Mouse (Mus musculus) embryonic stem cell, embryonic (primary cell): ENCODE data around the gene Olah.

Experiments
- CTCF ChIA-PET, 4 experiments: fragments of 300-600 bp in 2 of 4; fragments of 350-600 bp in 2 of 4; sonication (Branson Sonifier 250); formaldehyde crosslinking; loops; one replicate each; lab custom pipeline; 2022; ENCODE audit warnings: inconsistent platforms in 2 of 4; lab: Charles Lee
- POLR2A ChIA-PET, 4 experiments: fragments of 300-600 bp in 2 of 4; fragments of 350-600 bp in 2 of 4; sonication (Branson Sonifier 250); formaldehyde crosslinking; loops; one replicate each; lab custom pipeline; 2022; ENCODE audit warnings: antibody characterized with exemption in 4 of 4, inconsistent platforms in 1 of 4; lab: Charles Lee

Gene Olah

GRCm38 (mm10) chr2:3387105-3387860 lies 9.7 kb downstream of the Olah start:
- POLR2A ChIA-PET: interaction anchor here in 2 of 4 experiments (0.6 to 1.4 kb wide), 2 partner anchors 32 to 125 kb away, joined by 3 to 4 read pairs; partner anchors contain the start of genes Cdnf (in 1 of the 2), Gm45902 (in 1 of the 2) and Hspa14 (in 1 of the 2)
- CTCF ChIA-PET: interaction anchor here in 1 of 4 experiments (0.6 kb wide), 1 partner anchor 162 kb away, joined by 3 read pairs; no protein-coding TSS in a partner anchor

DNA sequence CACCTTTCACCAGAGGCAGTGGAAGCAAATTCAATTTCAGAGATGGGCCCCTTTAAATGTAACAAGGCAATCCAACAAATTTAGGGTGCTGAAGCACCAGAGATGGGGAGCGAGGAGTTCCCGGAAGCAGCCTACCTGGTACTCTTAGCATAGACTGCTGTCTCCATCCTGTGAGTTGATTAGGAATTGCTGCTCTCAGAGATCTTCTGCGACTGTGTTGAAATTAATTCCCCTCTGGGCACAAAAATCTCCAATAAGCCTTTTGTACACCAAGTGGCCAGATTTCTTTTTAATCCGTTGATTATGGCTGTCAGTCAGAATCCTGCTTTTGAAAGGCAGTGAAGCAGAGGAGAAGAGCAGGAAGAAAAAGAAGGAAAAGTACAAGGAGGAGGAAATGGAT lies 31.9 kb downstream of the Olah start:
- POLR2A ChIA-PET: no interaction called here
- CTCF ChIA-PET: no interaction called here

DNA sequence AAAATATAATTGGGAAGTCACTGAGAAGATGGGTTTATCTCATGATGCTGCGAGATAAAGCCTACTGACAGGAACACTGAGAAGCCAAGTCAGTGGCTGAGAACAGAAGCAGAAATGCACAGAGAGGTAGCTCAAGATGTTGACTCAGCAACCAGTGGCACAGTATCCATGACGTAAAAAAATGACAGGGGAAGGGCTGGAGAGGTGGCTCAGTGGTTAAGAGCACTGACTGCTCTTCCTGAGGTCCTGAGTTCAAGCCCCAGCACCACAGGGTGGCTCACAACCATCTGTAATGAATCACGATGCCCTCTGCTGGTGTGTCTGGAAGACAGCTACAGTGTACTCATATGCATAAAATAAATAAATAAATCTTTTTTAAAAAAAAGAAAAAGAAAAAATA lies 35.9 kb downstream of the Olah start:
- ChIA-PET POLR2A (no interaction called here), CTCF (no interaction called here)

- ChIA-PET POLR2A (no interaction called here), CTCF (interaction anchor here in 1 of 4 experiments (0.5 kb wide), 1 partner anchor 943 kb away, joined by 3 read pairs; no protein-coding TSS in a partner anchor)
Measured at GRCm38 (mm10) chr2:3357887-3358286, 39.1 kb downstream of the Olah start.

DNA sequence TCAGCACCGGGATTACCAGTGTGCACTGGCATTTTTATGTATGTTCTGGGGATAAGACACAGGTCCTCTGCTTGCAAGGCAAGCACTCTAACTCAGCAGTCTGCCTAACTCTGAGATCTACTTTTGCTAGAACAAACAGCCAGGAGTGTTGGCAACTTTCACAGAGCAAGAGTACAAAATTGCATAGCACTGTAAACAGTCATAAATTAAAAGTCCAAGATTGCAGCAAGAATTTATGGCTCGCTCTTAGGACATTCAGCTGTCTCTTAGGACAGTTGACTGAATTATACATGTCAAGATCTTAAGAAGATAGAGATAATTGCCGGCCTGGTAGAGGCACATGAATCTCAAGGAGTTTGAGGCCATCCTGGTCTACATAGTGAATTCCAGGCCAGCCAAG lies 40.7 kb downstream of the Olah start:
- CTCF ChIA-PET: no interaction called here
- POLR2A ChIA-PET: interaction anchor here in 1 of 4 experiments (0.6 kb wide), 1 partner anchor 69 kb away, joined by 3 read pairs; no protein-coding TSS in a partner anchor

DNA sequence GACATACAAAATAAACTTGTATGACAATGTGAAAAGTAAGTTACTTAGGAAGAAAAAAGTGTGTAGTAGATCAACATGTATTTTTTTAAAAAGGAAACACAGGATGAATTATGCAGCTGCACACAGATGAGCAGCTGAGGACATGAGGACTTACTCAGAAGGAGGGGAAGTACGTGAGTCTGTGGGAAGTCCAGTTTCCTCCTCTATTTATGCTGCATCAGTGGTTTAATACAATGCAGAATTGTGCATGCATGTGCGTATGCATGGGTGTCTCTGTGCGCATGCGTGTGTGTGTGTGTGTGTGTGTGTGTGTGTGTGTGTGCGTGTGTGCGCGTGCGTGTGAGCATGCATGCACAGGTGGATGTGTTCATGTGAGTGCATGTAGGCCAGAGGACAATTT lies 41.2 kb downstream of the Olah start:
- POLR2A ChIA-PET: interaction anchor here in 1 of 4 experiments (0.6 kb wide), 1 partner anchor 69 kb away, joined by 3 read pairs; no protein-coding TSS in a partner anchor

GRCm38 (mm10) chr2:3353160-3353559 lies 43.9 kb downstream of the Olah start:
- CTCF ChIA-PET: interaction anchor here in 1 of 4 experiments (1.0 kb wide), 1 partner anchor 61 kb away, joined by 3 read pairs; no protein-coding TSS in a partner anchor
- POLR2A ChIA-PET: no interaction called here

More for the DNA sequence above, 41.2 kb downstream of the Olah start:
- CTCF ChIA-PET: no interaction called here

GRCm38 (mm10) chr2:3348919-3349318 lies 48.1 kb downstream of the Olah start:
- ChIA-PET POLR2A (interaction anchor here in 1 of 4 experiments (1.0 kb wide), 1 partner anchor 13 kb away, joined by 5 read pairs; the partner anchor contains the start of gene Acbd7), CTCF (interaction anchor here (0.6 to 1.7 kb wide), 13 partner anchors 16 to 456 kb away, joined by 3 to 9 read pairs (median 4); partner anchors contain the start of genes Cdnf (in 1 of the 4), Gm45902 (in 1 of the 4), Hspa14 (in 1 of the 4) and Rpp38 (in 1 of the 4))

- POLR2A ChIA-PET: interaction anchor here in 2 of 4 experiments (0.7 to 1.0 kb wide), 2 partner anchors 13 to 71 kb away, joined by 3 to 5 read pairs; partner anchors contain the start of gene Acbd7 (in 1 of the 2)
- CTCF ChIA-PET: interaction anchor here (0.8 to 1.7 kb wide), 11 partner anchors 16 to 457 kb away, joined by 3 to 9 read pairs (median 4); partner anchors contain the start of gene Rpp38 (in 1 of the 4)
Measured at GRCm38 (mm10) chr2:3348422-3348821, 48.6 kb downstream of the Olah start.

DNA sequence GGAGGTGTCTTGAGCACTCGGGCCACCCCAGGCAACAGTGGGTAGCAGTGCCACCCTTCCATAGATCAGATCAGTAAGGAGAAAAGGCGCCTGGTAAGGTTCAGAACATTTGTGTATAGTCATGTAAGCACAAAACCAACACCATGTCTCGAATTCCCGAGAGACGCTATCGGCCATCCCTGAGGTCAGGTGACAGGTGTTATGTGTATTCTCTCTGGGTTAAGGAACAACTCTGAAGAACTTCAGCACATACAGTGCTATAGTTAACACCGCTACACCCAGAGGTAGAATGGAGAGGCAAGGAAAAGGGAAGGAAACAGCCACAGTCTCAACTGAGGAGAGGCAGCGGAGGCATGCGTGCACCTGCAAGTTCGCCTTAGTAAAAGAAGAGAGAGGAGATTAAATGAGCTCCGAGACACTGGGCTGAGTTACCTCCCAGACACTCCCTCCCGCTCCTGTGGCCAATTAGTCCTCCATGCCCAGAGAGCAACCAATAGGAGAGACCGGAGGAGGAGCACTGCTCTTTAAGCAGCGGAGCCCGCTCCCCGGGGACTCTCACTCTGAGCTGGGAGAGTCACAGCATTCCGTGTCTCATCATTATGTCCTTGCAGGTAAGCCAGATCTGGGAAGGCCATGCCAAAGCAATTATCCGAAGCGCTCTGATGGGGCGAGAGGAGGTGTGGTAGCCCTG lies 61.3 kb downstream of the Olah start, which contains the start of gene Acbd7:
TSS of gene Acbd7 (plus strand) at position 558 of the 691 bp plus-strand sequence.
- ChIA-PET CTCF (interaction anchor here in 1 of 4 experiments (1.1 kb wide), 1 partner anchor 78 kb away, joined by 3 read pairs; no protein-coding TSS in a partner anchor), POLR2A (interaction anchor here in 3 of 4 experiments (0.6 to 4.6 kb wide), 42 partner anchors 9 to 825 kb away, joined by 3 to 30 read pairs (median 4); partner anchors contain the start of genes Cdnf (in 3 of the 3), Gm45902 (in 3 of the 3), Hspa14 (in 3 of the 3) and Nmt2 (in 3 of the 3))

DNA sequence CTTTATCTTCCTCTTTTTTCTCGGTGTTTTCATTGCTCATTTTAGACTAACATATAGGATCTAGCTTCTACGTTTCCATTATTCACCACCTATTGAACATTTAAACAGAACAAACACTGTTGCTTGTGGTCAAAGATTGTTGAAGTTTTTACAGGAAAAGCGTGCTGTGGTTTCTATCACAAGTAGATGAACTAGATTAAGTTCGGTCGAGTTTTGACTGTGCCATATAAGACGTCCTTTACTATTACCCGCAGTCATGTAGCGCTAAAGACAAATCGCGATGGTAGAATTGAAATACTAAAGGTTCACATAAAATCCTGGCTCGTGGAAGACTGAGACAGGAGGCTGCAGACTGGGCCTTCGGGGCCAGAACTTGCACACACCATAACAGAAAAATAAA lies 63.2 kb downstream of the Olah start:
- ChIA-PET POLR2A (interaction anchor here in 2 of 4 experiments (0.6 to 5.5 kb wide), 6 partner anchors 49 to 179 kb away, joined by 3 to 36 read pairs (median 22); partner anchors contain the start of genes Nmt2 (in 2 of the 2), Cdnf (in 1 of the 2), Dclre1c (in 1 of the 2) and Gm45902 (in 1 of the 2)), CTCF (no interaction called here)

DNA sequence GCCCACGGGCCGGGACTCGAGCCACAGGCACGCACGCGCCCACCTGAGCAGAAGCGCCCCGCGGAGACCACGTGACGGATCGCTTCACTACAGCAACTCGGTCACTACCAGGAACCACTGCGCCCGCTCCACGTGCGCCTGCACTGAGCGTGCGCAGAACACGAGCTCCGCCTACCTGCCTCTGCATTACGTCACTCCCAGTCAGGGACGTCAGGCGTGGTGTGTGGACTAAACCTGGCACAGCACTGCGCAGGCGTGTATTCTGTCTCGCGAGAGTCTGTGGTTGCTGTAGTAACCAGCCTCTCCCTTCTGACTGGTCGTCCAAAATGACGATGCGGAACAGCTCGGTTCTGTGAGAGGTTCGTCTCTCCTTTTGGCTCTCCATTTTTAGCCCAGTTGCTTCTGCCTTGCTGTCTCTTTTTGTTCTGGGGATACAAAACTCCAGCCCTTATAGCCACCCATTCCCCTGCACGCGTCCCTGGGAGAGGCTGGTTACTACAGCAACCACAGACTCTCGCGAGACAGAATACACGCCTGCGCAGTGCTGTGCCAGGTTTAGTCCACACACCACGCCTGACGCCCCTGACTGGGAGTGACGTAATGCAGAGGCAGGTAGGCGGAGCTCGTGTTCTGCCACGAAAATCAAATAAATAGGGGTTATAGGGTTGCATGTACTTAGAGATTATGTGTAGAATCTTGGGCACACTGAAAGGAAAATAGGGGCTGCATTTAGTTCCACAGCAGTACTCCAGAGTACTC lies 64.3 kb downstream of the Olah start, which contains the start of gene Rpp38:
TSS of gene Rpp38 (minus strand) at position 160 of the 759 bp plus-strand sequence.
- ChIA-PET CTCF (interaction anchor here in 2 of 4 experiments (0.6 to 1.4 kb wide), 5 partner anchors 16 to 467 kb away, joined by 3 to 4 read pairs (median 4); no protein-coding TSS in a partner anchor), POLR2A (interaction anchor here in 3 of 4 experiments (0.5 to 6.0 kb wide), 55 partner anchors 8 to 1261 kb away, joined by 3 to 45 read pairs (median 4); partner anchors contain the start of genes Cdnf (in 3 of the 3), Dclre1c (in 3 of the 3), Gm45902 (in 3 of the 3) and Hspa14 (in 3 of the 3))

DNA sequence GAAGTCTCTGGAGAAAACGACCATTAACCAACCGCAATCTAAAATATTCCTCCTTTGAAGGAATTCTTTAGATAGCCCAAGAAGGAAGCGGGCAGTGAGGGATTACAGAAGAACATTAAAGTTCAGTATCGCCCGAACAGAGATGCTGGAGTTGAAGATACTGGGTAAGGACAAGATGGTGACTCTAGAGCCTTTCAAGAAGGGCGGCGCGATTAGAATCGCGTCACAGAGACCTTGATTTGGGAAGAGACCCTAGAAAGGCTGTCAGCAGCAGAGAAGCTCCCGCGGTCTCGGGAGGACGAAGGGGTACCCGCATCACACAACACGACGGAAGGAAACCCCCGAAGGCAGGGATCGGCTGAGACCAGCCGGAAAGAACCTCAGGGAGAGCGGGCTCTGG lies 65.0 kb downstream of the Olah start:
- CTCF ChIA-PET: interaction anchor here in 2 of 4 experiments (0.9 to 1.4 kb wide), 3 partner anchors 17 to 242 kb away, joined by 4 read pairs; no protein-coding TSS in a partner anchor

DNA sequence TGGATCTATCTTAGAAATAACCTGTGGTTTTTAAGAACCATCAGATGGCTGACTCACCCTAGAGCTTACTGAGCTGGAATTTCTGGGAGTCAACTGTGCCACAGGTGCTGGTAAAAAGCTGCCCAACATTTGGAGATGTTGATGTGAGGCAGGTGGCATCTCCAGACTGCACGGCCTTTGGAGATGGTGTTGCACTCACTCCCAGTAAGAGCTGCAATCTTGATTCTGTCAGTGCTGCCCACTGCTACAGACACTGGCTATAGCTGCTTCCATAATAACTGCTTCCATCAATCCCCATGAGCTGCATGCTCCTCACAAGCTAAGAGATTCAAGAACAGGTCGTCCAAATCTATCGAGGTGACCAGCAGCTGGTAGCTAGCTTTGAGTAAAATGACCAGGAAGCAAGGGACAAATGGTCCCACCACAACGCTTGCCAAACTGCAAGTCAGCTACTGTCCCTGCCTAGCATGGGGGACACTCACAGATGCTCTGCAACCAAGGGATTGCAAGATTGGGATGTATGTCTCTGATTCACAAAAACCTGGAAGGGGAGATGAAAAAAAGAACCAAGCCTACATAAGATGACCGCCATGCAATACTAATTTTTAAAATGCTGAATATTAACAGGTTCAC lies 65.8 kb downstream of the Olah start:
- POLR2A ChIA-PET: interaction anchor here in 3 of 4 experiments (0.7 to 6.0 kb wide), 19 partner anchors 8 to 382 kb away, joined by 3 to 45 read pairs (median 16); partner anchors contain the start of genes Nmt2 (in 3 of the 3), Suv39h2 (in 3 of the 3), Cdnf (in 2 of the 3) and Dclre1c (in 2 of the 3)
- CTCF ChIA-PET: no interaction called here

More for the DNA sequence above, 65.0 kb downstream of the Olah start:
- POLR2A ChIA-PET: interaction anchor here in 3 of 4 experiments (0.8 to 6.0 kb wide), 43 partner anchors 9 to 1129 kb away, joined by 3 to 45 read pairs (median 4); partner anchors contain the start of genes Dclre1c (in 3 of the 3), Nmt2 (in 3 of the 3), Suv39h2 (in 3 of the 3) and Cdnf (in 2 of the 3)

GRCm38 (mm10) chr2:3327351-3327750 lies 69.7 kb downstream of the Olah start:
- ChIA-PET CTCF (no interaction called here), POLR2A (interaction anchor here in 2 of 4 experiments (0.8 to 6.0 kb wide), 2 partner anchors 8 to 43 kb away, joined by 3 to 45 read pairs; partner anchors contain the start of gene Nmt2 (in 1 of the 2))

DNA sequence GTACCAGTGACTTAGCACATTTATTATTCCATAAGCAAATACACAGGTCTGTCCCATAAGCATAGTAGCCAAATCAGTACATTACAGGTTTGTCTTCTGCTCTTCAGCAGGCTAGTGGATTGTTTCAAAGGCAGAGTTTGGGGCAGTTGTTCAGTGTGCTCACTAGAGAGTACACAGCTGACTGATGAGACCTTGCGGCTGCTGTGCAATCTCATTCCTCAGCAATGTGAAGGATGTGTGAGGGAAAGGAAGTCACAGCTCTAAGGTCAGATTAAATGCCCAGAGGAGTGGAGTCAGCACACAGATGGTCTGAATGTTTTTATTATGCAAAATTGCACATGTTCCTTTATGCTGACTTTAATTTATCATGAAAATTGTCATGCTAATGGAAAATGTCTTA lies 70.5 kb downstream of the Olah start:
- ChIA-PET CTCF (interaction anchor here in 1 of 4 experiments (0.7 kb wide), 1 partner anchor 87 kb away, joined by 3 read pairs; no protein-coding TSS in a partner anchor), POLR2A (no interaction called here)
